Comparison of ENCODE assay signal across 22 mouse cellular contexts in genomic region chr17:83163952-83164560, GRCm38 (mm10). TPM values are rescaled to one million over a fixed set of nuclear protein-coding genes. Genes with fewer than 3 reads are reported as not detected.
DNase-seq lines count a peak whose midpoint lies in the region; ATAC-seq and TF ChIP-seq lines count a peak whose summit lies in the region.
"Had no signal": no experiment of that assay in that cellular context is flagged by ENCODE, and none has a peak within 500 bp of the region (broad histone marks: within the 10 kb centered on the region; RNA-seq: fewer than 3 reads in every experiment).

No protein-coding gene starts in this region.

- H3K4me2 ChIP-seq in forebrain, postnatal 0 days (ENCODE audit: low read depth) = no peak overlapping the region
- no peak overlapping the region for H3K4me2 ChIP-seq in forebrain, embryonic 13.5 days
- H3K4me2 ChIP-seq in kidney, postnatal 0 days (ENCODE audit: low read length) = no peak overlapping the region
- no peak overlapping the region for H3K4me2 ChIP-seq in lung, postnatal 0 days (replicated peaks; ENCODE audit: low read depth, low read length)
- H3K4me2 ChIP-seq: liver, embryonic 11.5 days had no signal

- H3K9me3 ChIP-seq in forebrain, postnatal 0 days (ENCODE audit: low read length) = no peaks in the 10 kb centered on the region
- no peaks in the 10 kb centered on the region for H3K9me3 ChIP-seq in forebrain, embryonic 13.5 days (replicated peaks)
- no peaks in the 10 kb centered on the region for H3K9me3 ChIP-seq in kidney, postnatal 0 days (replicated peaks; ENCODE audit: low read length)
- no peaks in the 10 kb centered on the region for H3K9me3 ChIP-seq in lung, postnatal 0 days (ENCODE audit: low read length)

- 46% methylated on average over 9 of the region's 9 CpGs for WGBS in forebrain, postnatal 0 days
- 59% methylated on average over 9 of the region's 9 CpGs for WGBS in forebrain, embryonic 13.5 days
- 59% methylated on average over 9 of the region's 9 CpGs for WGBS in kidney, postnatal 0 days
- WGBS in kidney, adult 2 months = 78% methylated on average over 9 of the region's 9 CpGs
- 39% methylated on average over 9 of the region's 9 CpGs for WGBS in lung, postnatal 0 days

- no peak overlapping the region for H3K4me3 ChIP-seq in forebrain, postnatal 0 days (ENCODE audit: low read depth, low read length)
- no peak overlapping the region for H3K4me3 ChIP-seq in forebrain, embryonic 13.5 days
- no peak overlapping the region for H3K4me3 ChIP-seq in kidney, postnatal 0 days (replicated peaks; ENCODE audit: low read depth, low read length)
- H3K4me3 ChIP-seq in kidney, adult 2 months (ENCODE audit: insufficient read depth, low read depth, low read length) = no peak overlapping the region
- H3K4me3 ChIP-seq in lung, postnatal 0 days (ENCODE audit: low read depth, low read length) = no peak overlapping the region
- H3K4me3 ChIP-seq: erythroblast, embryonic 14.5 days; heart, adult 2 months; left cerebral cortex, adult 2 months had no signal

- no peak overlapping the region for H3K9ac ChIP-seq in forebrain, postnatal 0 days
- no peak overlapping the region for H3K9ac ChIP-seq in forebrain, embryonic 13.5 days
- no peak overlapping the region for H3K9ac ChIP-seq in kidney, postnatal 0 days (ENCODE audit: low read depth, low read length)
- H3K9ac ChIP-seq in lung, postnatal 0 days (replicated peaks; ENCODE audit: low read depth) = no peak overlapping the region

- no peaks in the 10 kb centered on the region for H3K27me3 ChIP-seq in forebrain, postnatal 0 days (ENCODE audit: insufficient read depth, low read length)
- peaks cover 7% of the 10 kb centered on the region; the same call in 1 of the 2 replicates for H3K27me3 ChIP-seq in forebrain, embryonic 13.5 days
- no peaks in the 10 kb centered on the region for H3K27me3 ChIP-seq in kidney, postnatal 0 days (ENCODE audit: insufficient read depth, low read length)
- H3K27me3 ChIP-seq in kidney, adult 2 months (replicated peaks; ENCODE audit: control insufficient read depth, insufficient read depth, low read length) = no peaks in the 10 kb centered on the region
- no peaks in the 10 kb centered on the region for H3K27me3 ChIP-seq in lung, postnatal 0 days (replicated peaks; ENCODE audit: insufficient read depth, low read length)

- peak; percentile 88 for ATAC-seq in forebrain, postnatal 0 days
- ATAC-seq in forebrain, embryonic 13.5 days = no peak; the same call in 1 of the 2 replicates
- no peak for ATAC-seq in kidney, postnatal 0 days (replicated peaks; ENCODE audit: low FRiP score, low read depth)
- no peak for ATAC-seq in lung, postnatal 0 days
- ATAC-seq: inflammation-experienced regulatory T-cells, adult 6 months had no signal

- no peak for TF ChIP-seq CTCF in forebrain, postnatal 0 days (IDR thresholded peaks at IDR 0.05; ENCODE audit: low read depth)
- TF ChIP-seq CTCF in kidney, postnatal 0 days (IDR thresholded peaks at IDR 0.05; ENCODE audit: low read depth) = no peak
- TF ChIP-seq CTCF in kidney, adult 2 months (conservative IDR thresholded peaks at IDR 0.05; ENCODE audit: insufficient read depth, insufficient read length, low read depth, low read length) = no peak
- no peak for TF ChIP-seq CTCF in lung, postnatal 0 days (IDR thresholded peaks at IDR 0.05)

- intact Hi-C loops in left cerebral cortex, postnatal 25 days (cut with DNase I) = no loop called here

- H3K36me3 ChIP-seq in forebrain, postnatal 0 days (ENCODE audit: insufficient read depth) = no peaks in the 10 kb centered on the region
- no peaks in the 10 kb centered on the region for H3K36me3 ChIP-seq in forebrain, embryonic 13.5 days (ENCODE audit: poor library complexity, severe bottlenecking)
- no peaks in the 10 kb centered on the region for H3K36me3 ChIP-seq in kidney, postnatal 0 days (ENCODE audit: insufficient read depth, low read length)
- H3K36me3 ChIP-seq in kidney, adult 2 months (ENCODE audit: control insufficient read depth, insufficient read depth, low read length) = no peaks in the 10 kb centered on the region
- no peaks in the 10 kb centered on the region for H3K36me3 ChIP-seq in lung, postnatal 0 days (ENCODE audit: insufficient read depth, low read length)

- no peak overlapping the region for H3K27ac ChIP-seq in forebrain, postnatal 0 days (ENCODE audit: low read depth, low read length)
- no peak overlapping the region for H3K27ac ChIP-seq in forebrain, embryonic 13.5 days
- no peak overlapping the region for H3K27ac ChIP-seq in kidney, postnatal 0 days
- no peak overlapping the region for H3K27ac ChIP-seq in kidney, adult 2 months (ENCODE audit: insufficient read depth, low read depth, low read length)
- H3K27ac ChIP-seq in lung, postnatal 0 days (ENCODE audit: low read length) = no peak overlapping the region
- H3K27ac ChIP-seq: heart, adult 2 months; left cerebral cortex, adult 2 months had no signal

- peak; percentile 26 for DNase-seq in forebrain, postnatal 0 days
- peak; percentile 45 for DNase-seq in kidney, postnatal 0 days (ENCODE audit: low spot score)
- DNase-seq in kidney, adult 2 months = no peak
- DNase-seq in lung, postnatal 4 days = peak; percentile 23 to 32
- no peak for DNase-seq in lung, postnatal 0 days (ENCODE audit: low spot score)
- no peak for DNase-seq in left cerebral cortex, postnatal 25 days (ENCODE audit: low spot score in 2 of 2)
- DNase-seq: adrenal gland, postnatal 25 days; cerebellum, adult 11-12 months; cerebellum, postnatal 36 days; gastrocnemius, postnatal 14 days; heart, adult 2 months; kidney, postnatal 25 days; lung, postnatal 14 days; right cerebral cortex, postnatal 4 days; thymus, adult 2 months had no signal

- TF ChIP-seq EP300 in lung, postnatal 0 days (IDR thresholded peaks at IDR 0.05) = no peak

- no peaks in the 10 kb centered on the region for H3K4me1 ChIP-seq in forebrain, postnatal 0 days (ENCODE audit: insufficient read depth)
- peaks cover 23% of the 10 kb centered on the region for H3K4me1 ChIP-seq in forebrain, embryonic 13.5 days
- H3K4me1 ChIP-seq in kidney, postnatal 0 days (replicated peaks; ENCODE audit: insufficient read depth, low read length) = peaks cover 17% of the 10 kb centered on the region
- no peaks in the 10 kb centered on the region for H3K4me1 ChIP-seq in kidney, adult 2 months (ENCODE audit: control insufficient read depth, insufficient read depth, low read length)
- H3K4me1 ChIP-seq in lung, postnatal 0 days (ENCODE audit: insufficient read depth, low read depth, low read length) = no peaks in the 10 kb centered on the region

- TF ChIP-seq POLR2A in kidney, adult 2 months (IDR thresholded peaks at IDR 0.05; ENCODE audit: low read depth, low read length) = no peak

RNA-seq across cellular contexts. Expression of gene Pkdcc, which starts 51.0 kb away (rescaled TPM):
- 41.7 and 57.9 TPM in 2 replicates for total RNA-seq in forebrain, postnatal 0 days (2014; rRNA removed)
- polyA plus RNA-seq in forebrain, postnatal 0 days (2015; fragmentation: Nextera tagmentation; extraction: Ambion mirVana) = 3.8 and 4.1 TPM in 2 replicates
- 6.3 and 7.0 TPM in 2 replicates for polyA plus RNA-seq in forebrain, embryonic 13.5 days (2015; fragmentation: Nextera tagmentation; extraction: Ambion mirVana)
- polyA plus RNA-seq in kidney, postnatal 0 days (2015; fragmentation: Nextera tagmentation; extraction: Ambion mirVana) = 28.5 and 29.1 TPM in 2 replicates
- polyA plus RNA-seq in kidney, adult 2 months (2012; rRNA removed) = 42.6 and 44.8 TPM in 2 replicates
- 3.6 and 3.9 TPM in 2 replicates for polyA plus RNA-seq in lung, postnatal 0 days (2015; fragmentation: Nextera tagmentation; extraction: Ambion mirVana)
- total RNA-seq in left cerebral cortex, postnatal 25 days (2021) = 10 to 100 TPM; 14.0 to 14.4 TPM
- total RNA-seq: hematopoietic stem cell, adult 5-6 weeks; MEL had no signal

Comparison
In these comparisons a context has a peak if more than half of its experiments do, and no peak if none do; other contexts are left out.
1. DNase-seq: peak in forebrain, postnatal 0 days (single experiment), kidney, postnatal 0 days (single experiment) and lung, postnatal 4 days (2 of 2); none in kidney, adult 2 months (single experiment), lung, postnatal 0 days (single experiment) and left cerebral cortex, postnatal 25 days (0 of 2).